Mouse (Mus musculus) neural tube, embryonic 15.5 days (tissue): ENCODE results near the gene Pigc. TPM values are rescaled to one million over a fixed set of nuclear protein-coding genes. Genes with fewer than 3 reads are reported as not detected.

ENCODE experiments used
- ATAC-seq: fragments of 200-750 bp; cut with Nextera tagmentation; 2 replicates; pipeline ENCODE4 v1.8.0; 2017; ENCODE audit warnings: mild to moderate bottlenecking, moderate TSS enrichment, moderate library complexity; ENCODE audit not compliant: low FRiP score
- H3K27ac ChIP-seq: fragments of 300-500 bp; sonication (generic); replicated peaks from 2 replicates; pipeline ENCODE4 v1.5.1; 2015; ENCODE audit warnings: mild to moderate bottlenecking, inconsistent platforms
- H3K27me3 ChIP-seq: fragments of 300-500 bp; sonication (generic); replicated peaks from 2 replicates; pipeline ENCODE4 v1.6.1; 2015; ENCODE audit warnings: inconsistent platforms
- H3K36me3 ChIP-seq: fragments of 300-500 bp; sonication (generic); 2 replicates; pipeline ENCODE4 v1.6.1; 2015; ENCODE audit warnings: inconsistent platforms
- H3K4me1 ChIP-seq: fragments of 300-500 bp; sonication (generic); 2 replicates; pipeline ENCODE4 v1.6.1; 2015; ENCODE audit warnings: inconsistent platforms
- H3K4me2 ChIP-seq: fragments of 300-500 bp; sonication (generic); 2 replicates; pipeline ENCODE4 v1.6.1; 2015; ENCODE audit warnings: inconsistent platforms, mild to moderate bottlenecking, moderate library complexity
- H3K4me3 ChIP-seq: fragments of 300-500 bp; sonication (generic); replicated peaks from 2 replicates; pipeline ENCODE4 v1.5.1; 2015; ENCODE audit warnings: mild to moderate bottlenecking, inconsistent platforms
- H3K9ac ChIP-seq: fragments of 300-500 bp; sonication (generic); replicated peaks from 2 replicates; pipeline ENCODE4 v1.6.1; 2015; ENCODE audit warnings: mild to moderate bottlenecking, inconsistent platforms
- H3K9me3 ChIP-seq: fragments of 300-500 bp; sonication (generic); replicated peaks from 2 replicates; pipeline ENCODE4 v1.6.1; 2016; ENCODE audit warnings: inconsistent platforms
- WGBS: fragments of 180-500 bp; shearing (Covaris S2); methylation state at CpG from one replicate; pipeline ENCODE4 v1.1.7; 2015; ENCODE audit warnings: mixed read lengths; 5-methylcytosine and 5-hydroxymethylcytosine counted together
- polyA plus RNA-seq: library from polyadenylated mRNA; unstranded; fragments of >200 nt; fragmentation: Nextera tagmentation; extraction: Ambion mirVana; gene quantifications from 2 replicates; pipeline ENCODE4 v1.2.1, GENCODE M21; 2015

Pigc gene
- polyA plus RNA-seq = 33.8 and 35.5 TPM in 2 replicates

DNA sequence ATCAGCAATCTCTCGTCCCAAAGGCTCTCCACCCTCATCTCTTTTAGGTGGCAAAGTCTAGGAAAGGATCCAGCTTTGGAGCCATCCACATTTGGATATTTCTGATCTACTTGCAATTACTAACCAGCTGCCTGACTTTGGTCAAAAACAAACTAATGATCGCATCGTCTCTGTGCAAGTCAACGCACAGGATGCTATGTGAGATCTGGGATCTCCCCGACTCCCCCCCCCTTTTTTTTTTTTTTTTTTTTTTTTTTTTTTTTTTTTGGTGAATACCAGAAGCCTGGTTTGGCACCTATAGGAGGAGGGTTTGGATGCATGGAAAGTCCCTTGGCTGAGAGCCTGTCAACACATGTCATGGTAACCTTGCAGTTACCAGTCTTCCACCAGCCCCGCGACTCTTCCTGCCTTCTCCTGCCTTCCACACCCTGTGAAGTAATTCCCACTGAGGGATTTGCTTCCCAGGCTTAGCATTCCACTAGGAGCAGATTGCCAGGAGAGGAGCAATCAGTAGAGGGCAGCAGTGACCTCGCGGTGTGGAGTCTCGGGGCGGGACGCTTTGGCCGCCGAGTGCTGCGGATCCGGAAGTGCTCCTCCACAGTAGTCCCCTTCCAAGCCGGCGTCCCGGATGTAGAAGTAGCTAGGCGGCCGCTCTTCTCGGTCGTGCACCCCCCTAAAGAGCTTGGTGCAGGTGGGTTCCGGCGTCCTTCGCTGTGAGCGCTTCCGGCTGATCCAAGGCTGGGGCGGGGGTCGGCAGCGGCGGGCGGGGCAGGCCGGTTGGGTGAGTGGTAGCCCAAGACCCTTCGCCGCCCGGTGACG is at the start of gene Pigc:
Gene Pigc (plus strand): TSS at position 598 of the 819 bp plus-strand sequence.
- Histone ChIP-seq H3K36me3 (no peaks in the 10 kb centered on the region), H3K4me3 (peak within 1 kb of the TSS; percentile 71), H3K9ac (peak within 1 kb of the TSS; percentile 68), H3K27me3 (no peaks in the 10 kb centered on the region), H3K9me3 (no peaks in the 10 kb centered on the region), H3K4me1 (peaks cover 22% of the 10 kb centered on the region), H3K4me2 (peak within 1 kb of the TSS; percentile 66), H3K27ac (peak within 1 kb of the TSS; percentile 84)
- WGBS = 3% methylated on average over 38 of the region's 38 CpGs
- ATAC-seq = peak; percentile 99

DNA sequence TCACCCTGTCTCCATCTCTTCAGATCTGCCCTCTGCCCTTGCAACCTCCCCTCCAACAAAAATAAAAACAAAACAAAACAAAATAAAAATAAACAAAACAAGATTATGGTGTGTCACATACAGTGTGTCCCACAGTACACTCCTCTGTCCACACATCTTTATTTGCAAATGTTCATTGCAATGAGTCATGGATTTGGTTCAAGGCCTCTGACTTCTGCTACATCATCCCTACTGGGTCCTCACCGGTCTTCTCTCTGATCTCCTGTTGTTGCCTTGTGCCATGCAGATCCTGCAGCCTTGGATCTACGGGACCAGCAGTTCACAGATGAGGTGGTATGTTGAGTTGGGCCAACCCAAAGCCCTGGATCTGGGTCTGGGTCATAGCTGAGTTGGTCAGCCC is 49.4 kb upstream of the Pigc start:
- no peak overlapping the region for H3K9ac ChIP-seq
- no peaks in the 10 kb centered on the region for H3K9me3 ChIP-seq
- H3K27me3 ChIP-seq = no peaks in the 10 kb centered on the region
- H3K4me1 ChIP-seq = no peaks in the 10 kb centered on the region
- H3K4me2 ChIP-seq = no peak overlapping the region
- H3K36me3 ChIP-seq = no peaks in the 10 kb centered on the region
- no peak for ATAC-seq
- H3K27ac ChIP-seq = no peak overlapping the region
- no peak overlapping the region for H3K4me3 ChIP-seq
- 91% methylated on average over 2 of the region's 2 CpGs for WGBS

DNA sequence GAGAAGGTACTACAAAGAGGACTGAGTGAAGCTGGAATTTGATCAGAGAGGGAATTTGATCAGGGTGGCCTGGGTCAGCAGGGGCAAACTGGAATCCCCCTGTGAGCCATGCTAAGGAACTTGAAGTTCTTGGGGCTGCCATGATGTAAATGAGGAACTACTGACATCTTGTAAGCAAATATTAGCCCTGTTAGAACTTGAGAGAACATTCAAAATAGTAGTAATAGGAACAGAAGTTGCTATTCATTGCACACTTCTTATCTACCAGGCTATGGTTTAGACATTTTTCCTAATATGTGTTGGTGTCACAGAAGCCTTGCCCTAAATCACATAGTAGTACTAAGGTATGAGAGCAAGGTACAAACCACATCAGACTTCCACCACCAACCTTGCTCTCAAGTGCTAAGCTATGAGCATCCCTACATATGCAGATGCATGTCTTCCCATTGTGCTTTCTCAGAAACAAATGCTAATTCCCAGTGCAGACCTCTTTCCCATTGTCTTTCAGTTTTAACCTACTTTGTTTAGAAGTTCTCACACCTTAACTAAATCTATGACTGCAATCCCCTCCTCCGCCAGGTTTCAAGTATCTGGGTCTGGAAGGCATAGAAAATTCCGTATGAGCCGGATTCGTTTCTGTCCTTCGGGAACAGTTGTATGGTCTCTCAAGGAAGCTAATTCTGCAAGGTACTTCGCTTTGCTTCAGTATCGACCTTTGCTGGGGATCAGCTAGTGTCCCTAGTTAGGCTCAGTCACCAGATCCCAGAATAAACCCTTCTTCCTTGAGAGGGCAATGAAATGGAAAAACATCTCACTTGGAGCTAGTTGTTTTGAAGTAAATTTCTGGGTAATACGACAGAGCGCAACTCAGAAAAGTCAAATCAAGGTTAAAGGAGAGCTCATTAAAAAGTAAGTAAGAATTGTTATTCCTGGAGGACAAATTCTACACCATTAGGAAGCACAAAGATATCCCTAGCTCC is 48.2 kb upstream of the Pigc start:
- WGBS = 89% methylated on average over 9 of the region's 9 CpGs
- Histone ChIP-seq H3K27ac (no peak overlapping the region), H3K9ac (no peak overlapping the region), H3K36me3 (no peaks in the 10 kb centered on the region), H3K4me1 (no peaks in the 10 kb centered on the region), H3K9me3 (no peaks in the 10 kb centered on the region), H3K4me3 (no peak overlapping the region), H3K27me3 (no peaks in the 10 kb centered on the region), H3K4me2 (no peak overlapping the region)
- ATAC-seq = no peak

DNA sequence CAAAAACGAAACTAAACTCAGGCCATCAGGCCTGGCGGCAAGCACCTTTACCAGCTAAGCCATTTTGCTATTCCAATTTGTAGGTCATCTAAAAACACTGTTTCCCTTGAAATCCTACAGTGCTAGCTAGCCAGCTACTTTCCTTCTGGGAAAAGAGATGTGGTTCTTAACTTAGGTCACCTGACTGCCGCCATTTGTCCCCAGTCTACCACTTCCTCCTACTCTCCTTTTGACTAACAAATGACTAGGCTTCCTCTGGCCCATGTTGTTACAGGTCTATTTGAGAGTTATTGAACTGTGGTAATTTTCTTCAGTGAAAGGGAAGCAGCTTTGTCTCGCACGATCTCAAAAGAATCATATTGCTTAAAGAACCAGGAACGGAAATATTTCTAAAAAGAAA is 47.1 kb upstream of the Pigc start:
- 79% methylated on average over 6 of the region's 6 CpGs for WGBS
- Histone ChIP-seq H3K4me1 (no peaks in the 10 kb centered on the region), H3K4me3 (no peak overlapping the region), H3K9me3 (no peaks in the 10 kb centered on the region), H3K9ac (no peak overlapping the region), H3K27me3 (no peaks in the 10 kb centered on the region), H3K36me3 (no peaks in the 10 kb centered on the region), H3K4me2 (no peak overlapping the region), H3K27ac (no peak overlapping the region)
- no peak for ATAC-seq

DNA sequence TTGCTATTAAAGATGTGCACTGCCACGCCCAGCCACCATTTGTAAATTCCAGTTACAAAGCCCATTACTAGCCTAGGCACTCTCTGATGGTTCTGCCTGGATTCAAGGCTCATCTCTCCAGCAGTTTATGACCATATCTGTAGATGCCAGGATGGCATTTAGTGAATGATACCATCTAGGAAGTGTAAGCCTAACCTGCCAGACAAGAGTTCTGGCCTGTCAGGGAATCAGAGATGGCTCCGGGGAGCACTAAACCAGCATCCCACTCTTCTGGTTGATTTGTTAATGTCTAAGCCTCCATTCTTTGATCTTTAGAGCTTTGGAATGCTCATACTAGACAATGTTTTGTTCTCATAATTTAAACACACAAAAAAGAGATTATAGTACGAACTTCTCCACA is 44.7 kb upstream of the Pigc start:
- Histone ChIP-seq H3K9me3 (no peaks in the 10 kb centered on the region), H3K4me3 (no peak overlapping the region), H3K4me2 (no peak overlapping the region), H3K4me1 (no peaks in the 10 kb centered on the region), H3K27me3 (no peaks in the 10 kb centered on the region), H3K36me3 (no peaks in the 10 kb centered on the region), H3K9ac (no peak overlapping the region), H3K27ac (no peak overlapping the region)
- ATAC-seq = no peak
- WGBS = 68% methylated on average over 3 of the region's 3 CpGs

DNA sequence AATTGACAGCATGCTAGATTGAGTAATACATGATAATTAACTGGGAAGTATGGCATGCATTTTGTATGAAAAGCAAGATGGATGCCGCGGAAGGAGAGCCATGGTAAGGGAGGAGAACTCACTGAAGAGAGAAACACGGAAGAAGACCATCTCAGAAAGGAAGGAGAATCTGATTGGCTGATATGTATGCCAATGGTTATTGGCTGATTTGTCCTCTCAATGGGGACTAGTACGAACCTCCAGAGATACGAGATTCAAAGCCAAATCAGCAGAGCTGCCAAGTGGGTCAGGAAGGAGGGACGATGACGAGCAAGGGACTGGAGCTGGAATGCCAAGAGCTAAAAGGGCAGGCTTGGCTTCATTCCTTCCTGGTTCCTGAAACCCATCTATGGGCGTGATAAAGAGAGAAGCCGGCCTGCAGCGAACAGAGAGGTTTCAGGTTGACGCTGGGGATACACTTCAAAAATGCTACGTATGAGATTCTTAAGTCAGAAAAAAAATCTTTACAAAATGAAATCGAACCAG is 43.6 kb upstream of the Pigc start:
- Histone ChIP-seq H3K27ac (no peak overlapping the region), H3K4me3 (no peak overlapping the region), H3K4me1 (no peaks in the 10 kb centered on the region), H3K27me3 (no peaks in the 10 kb centered on the region), H3K4me2 (no peak overlapping the region), H3K9ac (no peak overlapping the region), H3K36me3 (no peaks in the 10 kb centered on the region), H3K9me3 (no peaks in the 10 kb centered on the region)
- ATAC-seq = no peak
- 91% methylated on average over 13 of the region's 13 CpGs for WGBS

DNA sequence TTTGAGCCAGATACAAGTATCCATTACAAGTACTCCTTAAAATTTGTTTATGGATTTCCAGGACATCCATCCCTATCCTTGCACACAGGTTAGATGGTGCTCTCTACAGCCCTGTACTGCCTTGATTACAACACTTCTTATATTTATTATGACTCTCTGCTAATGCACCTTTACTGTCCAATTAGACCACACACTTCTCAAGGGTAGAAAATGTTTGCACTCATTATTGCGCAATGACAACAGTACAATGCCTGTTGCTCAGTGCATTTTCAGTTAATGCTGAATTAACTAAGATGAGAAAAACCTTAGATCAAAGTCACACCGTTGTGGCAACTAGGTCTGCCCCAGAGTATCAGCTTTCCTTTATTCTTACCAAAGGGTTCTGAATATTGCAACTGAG is 41.0 kb upstream of the Pigc start:
- WGBS = 90% methylated on average over 2 of the region's 2 CpGs

DNA sequence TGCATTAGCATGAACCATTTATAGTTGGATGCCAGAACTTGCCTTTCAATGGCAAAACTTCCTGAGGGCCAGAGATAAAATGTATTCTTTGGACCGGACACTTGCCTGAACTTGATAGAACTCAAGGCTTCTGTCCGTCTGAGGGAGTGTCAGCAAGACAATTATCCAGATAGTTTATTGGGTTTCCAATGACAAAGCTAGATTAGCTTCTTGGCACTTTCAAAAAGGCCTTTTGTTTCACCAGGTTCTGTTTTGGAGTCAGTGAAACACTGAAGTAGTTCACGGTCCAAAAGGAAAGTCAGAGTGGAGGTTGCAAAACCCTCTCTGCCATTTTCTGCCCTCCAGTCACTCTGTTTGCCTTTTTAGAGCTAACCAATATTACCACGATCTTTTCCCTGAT is 37.7 kb upstream of the Pigc start:
- Histone ChIP-seq H3K27ac (0 out of 2 replicates have a peak overlapping the region, but pooled peaks have one; percentile 45), H3K4me3 (no peak overlapping the region), H3K27me3 (no peaks in the 10 kb centered on the region), H3K9ac (no peak overlapping the region), H3K9me3 (no peaks in the 10 kb centered on the region), H3K4me2 (peak overlapping the region; percentile 41), H3K36me3 (no peaks in the 10 kb centered on the region), H3K4me1 (peaks cover 16% of the 10 kb centered on the region)
- 34% methylated on average over 4 of the region's 4 CpGs for WGBS
- ATAC-seq = no peak

More for the DNA sequence above, 41.0 kb upstream of the Pigc start:
- Histone ChIP-seq H3K9me3 (no peaks in the 10 kb centered on the region), H3K4me3 (no peak overlapping the region), H3K36me3 (no peaks in the 10 kb centered on the region), H3K9ac (no peak overlapping the region), H3K27ac (no peak overlapping the region), H3K27me3 (no peaks in the 10 kb centered on the region), H3K4me2 (no peak overlapping the region), H3K4me1 (peaks cover 16% of the 10 kb centered on the region)
- ATAC-seq = no peak

DNA sequence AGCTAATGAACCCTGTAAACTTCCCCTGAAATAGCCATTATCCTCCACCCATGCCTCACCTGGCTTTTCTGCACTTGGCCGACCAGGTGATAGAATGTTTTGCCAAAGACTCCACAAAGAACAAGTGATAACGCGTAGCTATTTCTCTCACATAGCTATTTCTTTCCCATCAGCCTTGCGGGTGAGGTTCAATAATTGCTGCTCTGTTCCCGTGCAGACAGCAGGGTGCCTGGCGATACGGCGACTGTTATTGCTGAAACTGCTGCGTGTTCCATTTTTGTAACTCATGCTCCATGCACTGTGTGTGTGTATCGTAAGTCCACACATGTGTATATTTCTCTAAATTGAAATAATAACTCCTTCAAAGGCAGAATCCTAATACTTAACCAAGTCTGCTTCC is 37.2 kb upstream of the Pigc start:
- peaks cover 16% of the 10 kb centered on the region for H3K4me1 ChIP-seq
- 37% methylated on average over 10 of the region's 10 CpGs for WGBS
- H3K9ac ChIP-seq = no peak overlapping the region
- H3K9me3 ChIP-seq = no peaks in the 10 kb centered on the region
- peak overlapping the region; percentile 41 for H3K4me2 ChIP-seq
- ATAC-seq = peak; percentile 57
- H3K36me3 ChIP-seq = no peaks in the 10 kb centered on the region
- H3K4me3 ChIP-seq = 0 out of 2 replicates have a peak overlapping the region, but pooled peaks have one; percentile 11
- no peaks in the 10 kb centered on the region for H3K27me3 ChIP-seq
- 0 out of 2 replicates have a peak overlapping the region, but pooled peaks have one; percentile 45 for H3K27ac ChIP-seq

DNA sequence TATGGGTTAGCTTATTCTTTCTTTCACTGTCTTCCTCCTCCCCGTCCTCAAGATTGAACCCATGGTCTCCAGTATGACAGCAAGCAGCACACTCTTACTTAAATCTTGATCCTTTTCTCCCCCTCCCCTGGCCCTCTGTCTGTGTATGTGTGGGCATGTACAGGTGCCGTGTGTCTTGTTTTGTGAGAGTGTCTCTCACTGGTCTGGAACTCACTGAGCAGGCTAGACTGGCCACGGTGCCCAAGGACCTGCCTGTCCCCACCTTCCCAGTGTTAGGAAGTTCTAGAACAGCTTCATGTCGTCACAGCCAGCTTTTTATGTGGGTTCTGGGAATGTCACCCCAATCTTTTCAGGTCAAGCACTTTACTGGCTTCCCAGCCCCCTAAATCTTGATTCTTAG is 36.7 kb upstream of the Pigc start:
- Histone ChIP-seq H3K9ac (no peak overlapping the region), H3K9me3 (no peaks in the 10 kb centered on the region), H3K27me3 (no peaks in the 10 kb centered on the region), H3K4me3 (no peak overlapping the region), H3K4me2 (peak overlapping the region; percentile 41; the same call in 1 of the 2 replicates), H3K4me1 (peaks cover 16% of the 10 kb centered on the region), H3K36me3 (no peaks in the 10 kb centered on the region), H3K27ac (no peak overlapping the region)
- peak; percentile 68; the same call in 1 of the 2 replicates for ATAC-seq
- 75% methylated on average over 4 of the region's 4 CpGs for WGBS

DNA sequence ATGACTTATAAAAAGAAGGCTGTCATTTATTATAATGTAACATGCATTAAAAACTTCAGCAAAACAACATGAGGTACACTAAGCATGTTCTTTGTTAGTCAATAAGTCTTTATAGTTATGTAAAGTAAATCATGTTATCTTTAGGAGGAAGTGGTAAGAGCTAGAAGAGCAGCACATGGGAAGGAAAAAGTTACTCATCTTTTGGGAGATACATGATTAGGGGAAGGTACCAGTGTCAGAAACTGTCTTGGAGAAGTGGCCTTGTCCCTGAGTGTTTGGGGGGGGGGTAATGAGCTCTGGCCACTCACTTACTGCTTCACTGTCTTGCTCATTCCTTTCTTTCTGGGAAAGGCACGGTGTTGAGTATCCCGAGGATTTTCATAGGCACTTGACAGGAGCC is 26.9 kb upstream of the Pigc start:
- Histone ChIP-seq H3K36me3 (no peaks in the 10 kb centered on the region), H3K27ac (no peak overlapping the region), H3K4me3 (no peak overlapping the region), H3K9me3 (no peaks in the 10 kb centered on the region), H3K27me3 (no peaks in the 10 kb centered on the region), H3K9ac (no peak overlapping the region), H3K4me1 (no peaks in the 10 kb centered on the region), H3K4me2 (no peak overlapping the region)
- ATAC-seq = no peak
- 87% methylated on average over 2 of the region's 2 CpGs for WGBS
